Mouse (Mus musculus) G1E-ER4 (cell line): ENCODE data around the gene Aqp9. TPM values are rescaled to one million over a fixed set of nuclear protein-coding genes. Genes with fewer than 3 reads are reported as not detected.

Source experiments
- GATA1 ChIP-seq: IDR thresholded peaks from one replicate; pipeline ENCODE4 v1.8.0; 2012; ENCODE audit warnings: low read length, inconsistent platforms
- polyA plus RNA-seq: library from polyadenylated mRNA; stranded (reverse); fragments of >175 nt; gene quantifications from 2 replicates; pipeline ENCODE4 v1.2.3, GENCODE M21; 2012

Gene Aqp9
- polyA plus RNA-seq, 1 experiment: 0.21 TPM

DNA sequence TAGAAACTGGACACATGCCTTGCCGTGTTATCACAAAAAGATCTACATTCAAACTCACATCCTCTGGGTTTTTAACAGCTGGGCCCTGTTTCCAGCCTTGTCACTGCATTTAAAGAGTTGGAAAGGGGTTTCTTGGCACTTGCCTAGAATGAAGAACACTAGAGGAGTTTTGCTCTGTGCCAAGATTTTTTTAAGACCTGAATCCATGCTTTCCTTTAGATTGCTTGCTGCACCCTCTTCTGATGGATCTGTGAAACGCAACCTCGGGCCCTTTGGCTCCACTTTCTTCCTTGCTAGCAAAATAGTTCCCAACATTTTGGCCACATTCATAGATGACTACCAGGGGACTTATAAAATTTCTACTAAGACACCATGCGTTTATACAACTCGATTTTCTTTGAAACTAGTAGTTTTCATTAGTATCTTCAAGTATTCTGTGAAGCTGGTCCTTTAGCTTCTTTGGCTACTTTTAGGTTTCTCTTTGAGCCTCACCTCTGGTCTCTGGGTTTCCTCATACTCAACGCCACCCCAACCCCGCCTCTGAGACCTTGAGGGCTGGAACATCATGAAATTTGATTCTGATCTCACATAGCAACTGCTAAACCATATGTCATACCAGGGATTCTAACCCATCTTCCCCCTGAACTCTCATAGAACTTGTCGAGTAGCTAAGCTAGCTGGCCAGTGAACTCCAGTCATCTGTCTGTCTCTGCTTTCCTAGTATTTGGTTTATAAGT, 11.7 kb upstream of the Aqp9 start:
- no peak for TF ChIP-seq GATA1

- TF ChIP-seq GATA1: peak; percentile 47
Observed at GRCm38 (mm10) chr9:71179276-71179896, 10.9 kb upstream of the Aqp9 start.

GRCm38 (mm10) chr9:71175686-71176085, 7.2 kb upstream of the Aqp9 start:
- no peak for TF ChIP-seq GATA1

- TF ChIP-seq GATA1: peak; percentile 21
Observed at GRCm38 (mm10) chr9:71174316-71174975, 6.0 kb upstream of the Aqp9 start.

GRCm38 (mm10) chr9:71173533-71173932, 5.1 kb upstream of the Aqp9 start:
- no peak for TF ChIP-seq GATA1

GRCm38 (mm10) chr9:71167473-71168215, 838 bp downstream of the Aqp9 start:
- no peak for TF ChIP-seq GATA1

GRCm38 (mm10) chr9:71166871-71167465, 1.5 kb downstream of the Aqp9 start:
- TF ChIP-seq GATA1: no peak

- TF ChIP-seq GATA1: peak; percentile 93
Observed at GRCm38 (mm10) chr9:71166019-71166705, 2.3 kb downstream of the Aqp9 start.

- TF ChIP-seq GATA1: no peak
Observed at GRCm38 (mm10) chr9:71165510-71165909, 3.0 kb downstream of the Aqp9 start.

- no peak for TF ChIP-seq GATA1
Observed at GRCm38 (mm10) chr9:71165061-71165460, 3.4 kb downstream of the Aqp9 start.

- TF ChIP-seq GATA1: no peak
Observed at GRCm38 (mm10) chr9:71164353-71164752, 4.1 kb downstream of the Aqp9 start.

DNA sequence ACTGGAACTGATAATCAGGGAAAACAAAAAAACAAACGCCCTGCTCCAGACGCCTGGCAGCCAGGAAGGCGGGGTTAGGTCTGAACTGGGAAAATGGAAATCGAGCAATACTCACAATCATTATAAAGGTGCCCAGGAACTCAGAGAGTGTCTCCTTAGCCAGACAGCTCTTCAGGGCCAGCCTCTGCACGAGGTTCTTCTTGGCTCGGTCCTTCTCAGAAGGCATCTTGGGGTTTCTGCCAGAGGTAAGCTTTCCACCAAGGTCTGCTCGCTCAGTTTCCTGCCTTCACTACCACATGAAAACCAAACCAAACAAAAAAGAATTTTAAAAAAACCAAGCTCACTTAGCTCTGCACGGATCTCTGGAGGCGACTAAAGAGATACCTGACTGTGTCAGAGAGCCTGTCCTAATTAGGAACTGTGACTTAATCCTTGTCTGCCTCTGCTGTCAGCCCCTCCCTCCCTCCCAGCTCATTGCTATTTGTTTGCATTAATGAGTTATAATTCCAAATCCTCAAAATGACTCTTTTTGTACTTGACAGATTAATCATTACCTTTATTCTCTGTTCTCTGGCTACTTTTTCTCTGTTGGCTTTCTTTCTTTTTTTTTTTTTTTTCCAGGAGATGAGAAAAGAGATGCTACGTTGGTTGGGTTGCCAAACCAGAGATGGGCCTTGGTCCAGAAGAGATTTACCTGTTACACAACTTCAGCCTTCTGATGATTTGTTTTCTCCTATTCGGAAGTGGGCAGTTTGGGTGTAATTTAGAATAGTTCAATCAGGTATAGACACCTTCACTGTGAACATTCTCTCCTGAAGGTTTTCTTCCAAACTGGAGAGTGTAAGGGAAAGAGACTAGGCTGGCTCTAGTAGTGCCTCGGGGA, 5.4 kb downstream of the Aqp9 start:
- no peak for TF ChIP-seq GATA1

GRCm38 (mm10) chr9:71162131-71162857, 6.2 kb downstream of the Aqp9 start:
- no peak for TF ChIP-seq GATA1
